Mouse (Mus musculus): Measurements from ENCODE around the gene Slc22a21.
"Not testable (repeated sequence)": the region's sequence is repeated elsewhere in the genome, so short reads cannot be mapped to it uniquely, and the experiment has no call there.

The Slc22a21 gene

DNA sequence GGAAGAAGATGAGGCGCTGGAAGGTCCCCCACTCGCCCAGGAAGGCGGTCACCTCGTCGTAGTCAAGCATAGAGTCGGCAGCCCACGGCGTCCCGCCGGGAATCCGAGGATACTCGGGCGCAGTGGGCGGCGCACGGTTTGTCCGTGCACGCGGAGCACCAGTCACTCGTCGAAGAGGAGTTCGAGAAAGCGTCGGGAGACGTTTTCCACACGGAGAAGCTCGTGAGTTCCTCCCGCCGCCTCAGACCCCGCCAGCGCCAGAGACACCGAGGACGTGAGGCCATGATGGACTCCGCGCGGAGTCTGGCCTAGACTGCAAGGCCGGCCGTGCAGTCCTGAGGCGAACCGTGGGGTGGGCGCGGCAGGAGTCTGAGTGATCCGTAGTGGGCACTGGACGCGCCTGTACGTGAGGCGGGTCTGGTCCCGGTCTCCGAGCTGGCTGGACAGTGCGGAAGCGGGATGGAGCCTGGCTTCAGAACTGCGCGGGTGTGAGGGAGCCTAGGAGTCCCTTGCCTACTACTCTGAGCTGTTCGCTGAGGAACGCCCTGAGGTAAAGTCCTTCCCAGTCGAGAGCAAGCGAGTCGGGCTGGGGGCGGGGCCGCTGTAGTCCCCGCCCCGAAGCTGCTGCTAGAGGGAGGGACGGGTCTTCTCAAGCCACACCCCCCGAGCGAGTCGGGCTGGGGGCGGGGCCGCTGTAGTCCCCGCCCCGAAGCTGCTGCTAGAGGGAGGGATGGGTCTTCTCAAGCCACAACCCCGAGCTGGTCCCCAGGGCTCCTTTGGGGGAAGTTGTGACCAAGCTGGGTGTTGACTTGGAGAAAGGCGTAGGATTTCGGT, at the start of gene Slc22a21:
Gene Slc22a21, minus strand, starts transcription at position 545 of the 834 bp plus-strand sequence.
- DNase-seq (ENCODE audit: low spot score), result peak; percentile 93

DNA sequence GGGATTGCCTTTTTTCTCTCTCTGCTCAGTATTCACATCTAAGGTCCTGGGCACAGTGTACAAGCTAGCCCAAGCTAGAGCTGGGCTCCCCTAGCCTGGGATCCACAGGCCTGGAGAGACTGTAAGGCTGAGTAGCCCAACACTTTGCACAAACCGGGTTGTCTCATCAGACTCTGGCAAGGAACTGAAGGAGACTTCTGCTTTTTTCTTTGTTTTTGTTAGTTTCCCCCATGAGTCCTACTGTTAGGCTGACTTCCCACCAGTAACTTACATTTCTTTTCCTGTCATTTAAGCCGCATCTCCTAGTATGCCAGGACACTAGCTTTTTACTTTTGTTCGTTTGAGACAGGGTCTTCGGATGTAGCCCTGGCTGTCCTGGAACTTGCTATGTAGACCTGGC, 48.9 kb upstream of the Slc22a21 start:
- no peak for DNase-seq (ENCODE audit: low spot score)

DNA sequence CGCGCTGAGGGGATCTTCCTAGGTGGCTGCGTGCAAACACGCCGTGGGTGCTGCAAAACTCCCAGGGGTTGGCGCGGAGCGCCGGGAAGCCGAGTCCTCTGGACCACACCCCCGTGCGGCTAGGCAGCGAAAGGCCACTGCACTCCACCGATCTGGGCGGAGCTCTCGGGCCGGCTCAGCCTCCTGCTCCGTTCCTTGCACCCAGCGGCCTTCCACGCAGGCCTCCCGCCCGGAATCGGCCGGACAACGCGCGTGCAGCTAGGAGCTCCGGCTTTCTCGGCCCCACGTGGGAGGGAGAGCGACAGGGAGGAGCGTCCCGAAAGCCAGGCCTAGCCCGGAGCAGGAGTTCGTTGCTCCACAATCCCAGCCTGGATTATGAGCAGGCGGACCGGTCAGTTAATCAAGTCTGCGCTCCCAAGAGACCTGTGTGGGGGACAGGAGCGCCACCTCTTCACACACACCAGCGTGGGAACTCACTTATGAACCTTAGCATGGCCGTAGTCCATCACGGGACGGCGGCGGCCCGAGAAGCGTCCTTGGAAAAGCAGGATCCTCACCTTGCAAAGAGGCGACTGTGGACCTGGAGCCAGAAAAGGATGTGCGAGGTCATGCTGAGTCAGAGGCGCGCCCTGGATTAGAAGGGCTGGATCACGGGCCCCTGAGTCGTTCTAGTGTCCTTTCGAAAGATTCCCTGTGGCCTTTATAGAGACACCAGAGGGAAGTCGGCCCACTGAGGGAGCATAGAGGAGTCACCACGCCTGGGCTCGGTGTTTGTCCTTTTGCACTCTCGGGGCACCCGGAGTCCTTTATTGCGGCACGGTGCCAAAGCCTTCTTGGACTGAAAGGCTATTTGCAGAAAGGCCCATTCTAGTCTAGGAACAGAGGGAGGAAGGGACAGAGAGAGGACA, 48.2 kb upstream of the Slc22a21 start, which contains the start of gene Slc22a4:
Gene Slc22a4, minus strand, starts transcription at position 47 of the 908 bp plus-strand sequence.
- DNase-seq (ENCODE audit: low spot score), result peak; percentile 82

DNA sequence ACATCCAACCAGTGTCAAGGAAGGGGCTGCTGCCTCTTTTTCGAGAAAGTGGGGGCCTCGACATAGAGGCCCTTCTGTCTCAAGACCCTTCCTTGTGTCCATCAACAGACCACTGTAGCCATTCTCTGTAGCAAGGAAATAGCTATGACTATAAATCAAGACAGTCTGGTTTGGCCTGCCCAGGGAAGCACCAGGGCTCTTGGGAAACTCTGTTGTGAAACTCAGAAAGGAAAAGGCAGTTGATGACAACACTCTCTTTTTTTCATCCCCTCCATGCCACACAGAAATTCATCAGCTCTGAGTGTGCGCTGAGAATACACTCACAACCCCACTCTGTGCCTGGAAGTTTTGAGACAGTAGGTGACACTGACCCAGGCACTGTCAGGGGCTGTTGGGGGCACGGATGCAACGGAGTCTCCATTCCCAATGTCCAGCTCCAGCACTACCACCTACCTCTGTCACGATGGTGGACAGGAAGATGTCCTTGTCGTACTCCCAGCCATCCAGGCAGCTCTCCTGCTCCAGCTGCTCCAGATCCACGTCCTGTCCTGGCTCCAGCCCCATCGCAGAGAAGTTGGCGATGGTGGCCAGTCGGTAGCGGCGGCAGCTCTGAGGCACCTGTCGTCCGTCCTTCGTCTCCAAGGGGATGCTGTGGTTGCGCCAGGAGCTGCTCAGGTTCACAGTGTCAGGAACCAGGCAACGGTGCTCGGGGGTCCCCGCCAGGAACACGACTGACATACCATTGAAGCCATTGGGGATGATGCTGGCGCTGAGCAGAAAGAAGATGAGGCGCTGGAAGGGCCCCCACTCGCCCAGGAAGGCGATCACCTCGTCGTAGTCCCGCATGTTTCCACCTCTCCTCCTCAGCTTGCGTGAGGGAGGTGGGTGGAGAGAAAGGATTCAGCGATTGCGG, 47.3 kb upstream of the Slc22a21 start:
- DNase-seq (ENCODE audit: low spot score), result no peak

DNA sequence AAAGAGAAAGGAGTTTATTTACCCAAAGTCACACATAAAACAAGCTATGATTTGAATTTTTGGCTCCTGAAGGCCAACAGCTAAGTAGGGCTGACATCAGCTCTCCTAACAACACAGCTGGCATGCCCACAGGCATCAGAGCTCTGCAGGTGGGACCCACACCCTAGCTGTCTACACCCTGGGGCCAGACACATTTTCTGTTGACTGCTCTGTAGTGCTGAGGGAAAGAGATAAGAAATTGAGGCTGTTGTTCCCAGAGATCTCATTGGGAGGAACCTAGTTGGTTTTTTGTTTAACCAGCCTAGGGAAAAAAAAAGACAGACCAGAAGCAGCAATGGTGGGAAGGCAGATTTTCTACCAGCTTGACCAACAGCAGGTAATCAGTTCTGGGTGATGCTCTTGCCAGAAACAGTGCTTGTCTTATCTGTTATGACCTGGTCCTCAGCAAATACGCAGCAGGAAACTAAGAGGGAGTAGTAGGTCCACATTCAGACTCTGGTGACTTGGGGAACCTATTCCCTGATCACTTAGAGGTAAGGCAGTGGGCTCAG, 46.4 kb upstream of the Slc22a21 start:
- DNase-seq (ENCODE audit: low spot score), result no peak

DNA sequence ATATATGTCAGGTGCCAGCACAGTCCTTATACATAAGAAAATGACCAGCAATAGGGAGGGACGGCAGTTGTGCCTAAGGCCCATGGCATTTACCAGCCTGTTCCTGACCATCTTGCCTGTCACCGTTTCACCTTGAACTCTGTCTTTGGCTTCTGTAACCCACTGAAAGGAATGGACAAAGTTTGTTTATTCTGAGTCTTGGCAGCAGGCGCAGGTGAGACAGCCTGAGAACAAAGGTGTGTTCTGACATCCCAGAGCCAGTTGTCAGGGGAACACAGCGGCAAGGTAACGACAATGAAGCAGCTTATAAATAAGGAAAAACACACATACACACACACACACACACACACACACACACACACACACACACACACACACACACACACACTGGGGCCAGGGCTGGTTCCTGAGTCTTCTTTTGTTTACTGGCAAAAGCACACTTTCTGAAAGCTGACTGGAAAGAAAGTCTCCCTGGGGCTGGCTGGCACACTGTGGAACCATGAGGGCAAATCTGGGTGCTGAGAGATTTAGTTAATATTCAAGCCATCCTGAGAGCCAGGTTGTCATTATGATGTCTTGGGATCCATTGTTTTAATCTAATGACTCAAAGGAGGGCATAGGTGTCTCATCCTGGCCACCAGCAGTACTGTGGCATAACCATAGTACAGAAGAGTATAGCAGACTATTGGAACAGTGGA, 41.4 kb upstream of the Slc22a21 start:
- DNase-seq (ENCODE audit: low spot score), result no peak

DNA sequence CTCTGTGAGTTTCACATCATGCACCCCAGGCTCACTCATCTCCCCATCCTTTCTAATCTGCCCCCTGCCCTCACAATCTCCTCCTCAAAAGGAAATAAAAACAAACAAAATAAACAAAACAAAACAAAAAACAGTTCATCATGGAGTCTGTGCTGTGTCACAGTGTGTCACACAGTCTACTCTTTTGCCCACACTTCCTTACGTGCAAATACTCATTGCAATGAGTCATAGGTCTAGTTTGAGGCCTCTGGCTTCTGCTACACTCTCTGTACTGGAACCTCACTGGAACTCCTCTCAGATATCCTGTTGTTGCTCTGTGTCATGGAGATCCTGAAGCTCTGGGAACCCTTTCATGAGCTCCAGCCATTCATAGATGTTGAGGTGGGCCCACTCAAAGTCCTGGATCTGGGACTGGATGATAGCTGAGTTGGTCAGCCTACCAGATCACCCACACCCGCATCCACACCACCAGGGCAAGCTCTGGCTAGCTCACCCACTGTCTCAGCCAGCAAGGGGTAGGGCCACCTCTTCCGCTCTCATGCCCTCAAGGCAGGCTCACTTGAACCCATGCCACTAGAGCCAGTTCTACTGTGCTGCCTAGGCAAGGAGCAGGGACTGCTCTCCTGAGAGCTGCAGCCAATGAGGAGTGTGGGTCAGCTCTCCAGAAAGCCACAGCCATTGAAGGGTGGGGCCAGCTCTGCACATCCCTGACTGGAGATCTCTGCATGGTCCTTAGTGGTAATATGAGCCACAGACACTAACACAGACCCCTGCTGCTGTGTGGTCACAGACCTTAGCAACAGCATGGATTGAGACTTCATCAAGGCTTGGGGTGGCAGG, 39.0 kb upstream of the Slc22a21 start:
- no peak for DNase-seq (ENCODE audit: low spot score)

DNA sequence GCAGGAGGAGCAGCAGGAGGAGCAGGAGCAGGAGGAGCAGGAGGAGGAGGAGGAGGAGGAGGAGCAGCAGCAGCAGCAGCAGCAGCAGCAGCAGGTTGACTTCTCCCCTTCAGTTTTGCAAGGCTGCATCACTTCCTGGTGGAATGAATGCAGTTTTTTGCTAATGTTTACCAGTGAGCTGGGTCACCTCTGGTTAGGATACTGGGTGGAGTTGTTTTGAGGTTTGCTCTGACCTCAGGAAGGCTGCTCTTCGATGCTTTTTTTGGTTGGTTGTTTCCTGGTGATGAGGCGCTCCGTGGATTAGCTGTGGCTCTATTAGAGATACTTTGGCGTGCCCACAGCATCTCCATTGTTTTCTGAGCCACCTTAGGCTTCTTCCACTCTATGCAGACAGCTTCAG, 37.5 kb upstream of the Slc22a21 start:
- no peak for DNase-seq (ENCODE audit: low spot score)

DNA sequence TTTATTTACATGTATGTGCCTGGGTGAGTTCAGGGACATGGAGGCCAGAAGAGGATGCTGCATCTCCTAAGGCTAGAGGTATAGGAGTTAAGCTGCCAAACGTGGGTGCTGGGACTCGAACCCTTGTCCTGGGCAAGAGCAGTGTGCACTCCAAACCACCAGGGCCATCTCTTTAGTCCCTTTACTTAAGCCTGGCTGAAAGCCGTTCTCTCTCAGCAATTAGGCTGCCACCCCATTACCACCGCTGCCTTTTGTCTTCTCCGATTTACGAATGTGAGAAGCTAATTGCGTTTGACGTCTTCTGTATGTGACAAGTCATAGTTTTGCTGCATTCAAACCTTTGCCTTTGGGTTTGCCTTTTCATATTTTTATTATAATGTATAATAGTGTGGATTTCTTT, 35.9 kb upstream of the Slc22a21 start:
- DNase-seq (ENCODE audit: low spot score), result no peak

DNA sequence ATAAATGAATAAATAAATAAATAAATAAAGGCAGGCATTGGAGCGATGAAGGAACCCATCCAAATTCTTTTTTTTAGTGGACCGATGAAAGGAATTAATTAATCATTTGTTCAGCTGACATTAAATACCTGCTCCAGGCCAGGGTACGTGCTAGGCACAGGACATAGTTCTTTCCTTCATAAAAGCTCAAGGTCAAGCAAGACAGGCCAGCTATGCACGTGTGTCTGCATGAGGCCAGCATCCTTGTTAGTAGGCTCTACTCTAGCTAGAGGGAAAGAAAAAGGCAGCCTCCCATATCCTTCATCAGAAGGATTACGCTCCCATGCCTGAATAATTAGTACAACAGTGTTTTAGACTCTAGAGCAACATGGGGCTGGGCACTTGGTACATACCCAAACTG, 32.8 kb upstream of the Slc22a21 start:
- DNase-seq (ENCODE audit: low spot score), result no peak

DNA sequence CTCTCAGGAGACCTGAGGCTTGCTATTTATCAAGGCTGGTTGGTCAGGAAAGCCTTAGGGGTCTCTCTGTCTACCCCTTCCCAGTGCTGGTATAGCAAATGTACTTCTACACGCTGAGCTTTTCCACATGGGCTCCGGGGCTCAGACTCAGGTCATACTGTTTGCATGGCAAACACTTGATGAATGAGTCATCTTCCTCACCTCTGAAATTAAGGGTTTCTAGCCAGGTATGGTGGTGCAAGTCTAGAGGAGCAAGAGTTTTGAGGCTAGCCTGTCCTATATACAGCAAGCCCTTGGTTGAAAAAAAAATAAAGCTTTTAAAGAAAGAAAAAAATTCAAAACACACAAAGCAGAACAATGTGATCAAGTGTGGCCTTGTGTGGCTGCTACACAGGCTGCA, 31.1 kb upstream of the Slc22a21 start:
- DNase-seq (ENCODE audit: low spot score), result no peak

DNA sequence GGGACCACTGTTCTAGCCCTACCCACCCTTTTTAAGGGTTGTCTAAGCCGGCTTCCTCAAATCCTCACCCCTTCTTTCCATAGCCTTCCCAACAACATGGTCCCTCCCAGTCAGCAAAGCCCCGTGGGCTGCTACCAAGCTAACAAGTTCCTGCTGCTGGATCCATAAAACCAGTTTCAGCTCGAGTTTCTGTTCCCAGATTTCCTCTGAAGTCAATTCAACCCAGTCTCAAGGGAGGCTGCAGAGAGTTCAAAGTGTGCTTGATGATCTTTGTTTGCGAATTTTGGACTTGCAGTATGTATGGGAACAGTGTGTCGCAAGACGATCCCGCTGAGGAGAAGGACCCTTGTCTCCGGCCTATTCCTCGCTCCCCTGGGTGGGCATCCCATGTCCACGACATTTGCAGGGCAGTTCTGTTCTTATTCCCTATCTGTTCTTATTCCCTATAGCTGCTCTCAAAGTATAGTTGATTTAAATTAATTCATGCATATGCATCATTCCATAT, 28.3 kb upstream of the Slc22a21 start:
- DNase-seq (ENCODE audit: low spot score), result no peak

DNA sequence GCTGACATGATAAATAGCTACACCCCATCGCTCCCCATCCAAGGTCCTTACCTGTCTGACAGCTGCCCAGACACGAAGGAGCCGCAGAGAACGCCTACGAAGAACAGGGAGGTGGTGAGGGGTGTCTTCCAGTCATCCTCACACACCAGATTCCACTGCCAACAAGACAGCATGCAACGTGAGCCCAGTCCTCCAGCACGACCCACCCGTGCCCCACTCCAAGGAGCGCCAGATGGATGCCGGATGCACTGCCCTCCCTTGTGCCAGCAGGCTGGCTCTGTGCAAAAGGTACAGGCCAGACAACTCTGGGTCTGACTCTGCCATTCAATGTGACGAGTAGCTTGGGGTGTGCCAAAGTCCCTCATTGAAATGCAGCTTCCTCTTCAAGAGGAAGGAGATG, 27.6 kb upstream of the Slc22a21 start:
- DNase-seq (ENCODE audit: low spot score), result no peak

DNA sequence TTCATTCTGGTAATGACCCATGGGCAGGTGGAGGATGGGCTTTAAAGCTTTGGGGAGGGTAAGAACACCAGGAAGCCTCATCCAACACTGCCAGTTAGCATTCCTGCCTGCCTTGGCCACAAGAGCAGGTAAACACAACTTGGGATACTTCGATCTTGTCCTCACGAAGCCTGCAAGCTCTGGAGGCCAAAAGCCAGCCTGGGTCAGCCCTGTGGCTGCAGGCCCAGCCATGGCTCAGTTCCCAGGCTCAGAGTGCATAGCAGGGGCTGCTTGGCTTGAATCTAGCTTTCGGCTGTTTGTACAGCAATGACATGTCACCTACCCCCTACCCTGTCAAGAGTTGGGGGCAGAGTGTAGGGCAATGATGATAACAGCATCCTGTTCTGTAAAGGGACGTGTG, 26.8 kb upstream of the Slc22a21 start:
- no peak for DNase-seq (ENCODE audit: low spot score)

DNA sequence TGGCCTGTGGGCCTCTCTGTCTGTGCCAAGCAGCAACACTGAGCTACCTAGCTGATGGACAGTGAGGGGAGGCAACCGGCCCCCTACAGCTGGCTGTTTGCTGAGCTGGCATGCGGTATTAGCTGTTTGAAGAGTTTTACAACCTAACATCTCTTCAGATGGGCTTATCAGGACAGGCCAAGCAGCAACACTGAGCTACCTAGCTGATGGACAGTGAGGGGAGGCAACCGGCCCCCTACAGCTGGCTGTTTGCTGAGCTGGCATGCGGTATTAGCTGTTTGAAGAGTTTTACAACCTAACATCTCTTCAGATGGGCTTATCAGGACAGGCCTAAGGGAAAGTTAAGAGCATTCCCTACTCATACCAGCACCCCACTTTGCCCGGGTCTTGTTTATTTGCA, 26.2 kb upstream of the Slc22a21 start:
- not testable (repeated sequence) for DNase-seq (ENCODE audit: low spot score)

DNA sequence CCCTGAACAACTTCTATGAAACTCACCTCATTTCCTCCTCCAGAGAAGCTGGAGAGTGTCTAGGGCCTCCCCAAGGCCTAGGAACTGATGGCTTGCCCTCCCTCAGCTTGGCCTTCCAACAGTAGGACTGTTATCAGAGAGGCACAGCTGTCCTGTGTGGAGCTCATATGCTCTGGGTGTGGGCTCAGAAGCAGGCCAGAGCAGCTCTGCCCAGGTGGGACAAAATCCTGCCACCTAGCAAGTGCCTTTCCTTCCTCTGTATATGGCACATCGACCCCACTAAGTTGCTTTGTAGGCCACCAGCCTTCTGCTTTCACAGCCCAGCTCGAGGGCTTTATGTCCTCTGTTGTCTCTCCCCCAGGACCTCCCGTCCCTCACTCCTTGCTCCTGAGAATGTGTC, 24.6 kb upstream of the Slc22a21 start:
- DNase-seq (ENCODE audit: low spot score), result no peak

DNA sequence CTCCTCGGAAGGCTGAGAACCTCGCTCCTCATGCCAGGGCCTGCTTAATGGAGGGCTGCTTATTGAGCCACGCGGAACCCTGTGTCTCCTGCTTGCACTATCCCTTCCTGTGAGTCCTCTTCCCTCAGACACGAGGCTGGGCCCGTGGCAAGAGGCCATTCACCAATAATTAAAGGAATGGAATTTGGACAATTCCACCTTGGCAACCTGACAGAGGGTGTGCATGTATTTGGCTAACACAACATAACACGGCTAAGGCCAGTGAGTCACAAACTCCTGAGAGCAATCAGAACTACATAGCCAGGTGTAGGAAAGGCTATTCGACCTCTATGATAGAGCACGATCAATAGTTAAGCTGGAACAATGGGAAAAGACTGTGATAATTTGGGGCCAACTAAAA, 24.1 kb upstream of the Slc22a21 start:
- DNase-seq (ENCODE audit: low spot score), result no peak

DNA sequence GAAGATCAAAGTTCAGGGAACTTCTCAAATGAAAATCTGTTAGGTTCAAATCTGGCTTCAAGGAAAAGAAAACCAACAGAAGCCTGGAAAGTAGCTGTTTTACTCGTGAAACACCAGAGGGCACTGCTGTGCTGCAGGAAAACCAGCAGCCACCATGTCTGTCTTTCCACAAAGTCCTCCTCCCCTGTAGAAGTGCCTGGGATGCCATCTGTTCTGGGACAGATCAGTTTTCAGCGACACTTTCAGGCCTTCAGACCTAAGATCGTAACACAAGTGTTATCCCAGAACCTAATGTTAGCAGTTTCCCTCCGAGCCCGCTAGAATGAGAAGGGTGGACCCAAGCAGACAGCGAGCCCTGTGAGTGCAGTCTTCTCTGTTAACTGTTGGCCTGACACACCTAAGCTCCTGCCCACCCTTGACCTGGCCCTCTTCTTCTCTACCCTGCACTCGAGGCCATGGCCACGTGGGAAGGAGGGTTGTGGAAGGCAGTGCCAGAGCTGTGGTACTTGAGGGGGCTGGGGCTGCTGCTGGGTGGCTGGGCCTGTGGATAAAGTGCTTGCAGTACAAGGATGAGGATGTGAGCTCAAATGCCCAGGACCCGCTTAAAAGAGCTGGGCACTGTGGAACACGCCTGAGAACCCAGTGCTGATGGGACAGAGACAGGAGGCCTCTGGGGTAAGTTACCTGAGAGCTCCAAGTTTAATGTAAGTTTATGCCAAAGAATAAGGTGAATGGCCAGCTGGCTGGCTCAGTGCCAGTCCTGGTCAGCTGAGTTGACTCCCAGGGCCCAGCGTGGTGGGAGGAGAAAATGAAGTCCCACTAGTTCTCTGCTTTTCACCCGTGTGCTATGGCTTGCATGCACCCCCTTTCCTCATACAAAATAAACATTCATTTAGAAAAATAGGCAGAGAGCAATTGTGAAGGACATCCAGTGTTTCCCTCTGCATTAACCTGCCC, 22.9 kb upstream of the Slc22a21 start:
- peak; percentile 79 for DNase-seq (ENCODE audit: low spot score)

Measured in testis, postnatal 10 days (tissue).